Mouse (Mus musculus) embryonic fibroblast, embryonic 13.5 days (primary cell): ENCODE results near the gene Prtg.

Experiments used
- CTCF ChIP-seq: IDR thresholded peaks from 2 replicates; pipeline ENCODE4 v1.5.1; 2011; ENCODE audit warnings: mild to moderate bottlenecking, control low read depth, low read length, moderate library complexity, borderline replicate concordance; ENCODE audit not compliant: insufficient read depth
- POLR2A ChIP-seq: IDR thresholded peaks from 2 replicates; pipeline ENCODE4 v1.6.1; 2011; ENCODE audit warnings: low read depth, mild to moderate bottlenecking, control low read depth, low read length, moderate library complexity

DNA sequence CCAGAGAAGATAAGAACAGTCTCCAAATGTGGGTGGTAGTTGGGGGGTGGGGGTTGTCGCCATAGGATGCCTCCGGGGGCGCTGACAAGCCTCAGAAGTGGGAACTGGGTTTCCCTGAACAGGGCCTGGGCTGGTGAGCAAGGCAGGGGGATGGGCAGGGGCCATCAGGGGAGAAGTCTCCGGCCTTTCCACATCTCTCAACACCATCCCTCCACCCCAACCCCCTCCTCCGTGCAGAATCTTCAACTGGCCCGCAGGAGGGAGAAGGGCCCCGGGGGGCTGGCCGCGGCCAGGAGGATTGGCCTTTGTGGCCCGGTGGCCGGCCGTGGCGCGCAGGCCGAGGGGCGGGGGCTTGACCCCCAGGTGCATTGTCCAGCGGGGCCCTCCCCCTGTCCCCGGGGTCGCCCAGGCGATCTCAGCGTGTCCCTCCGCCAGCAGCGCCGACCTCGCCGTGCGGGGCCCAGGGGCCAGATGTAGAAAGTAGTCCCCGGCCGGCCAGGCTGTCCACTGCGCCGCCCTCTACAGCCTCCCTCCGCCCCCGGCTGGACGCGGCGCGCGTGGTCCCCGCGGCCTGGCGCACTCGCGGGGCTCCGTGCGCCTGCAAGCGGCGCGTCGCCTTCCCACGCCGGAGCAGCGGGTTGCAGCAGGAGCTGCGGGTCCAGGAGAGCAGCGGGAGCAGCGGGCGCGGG is at the start of gene Prtg:
- no peak for TF ChIP-seq CTCF
- no peak for TF ChIP-seq POLR2A
